Mouse (Mus musculus) layer of hippocampus, postnatal 36 days (tissue): ENCODE measurements around the gene 1700016C15Rik. TPM values are rescaled to one million over a fixed set of nuclear protein-coding genes. Genes with fewer than 3 reads are reported as not detected.
A peak's percentile ranks its signal among the peaks of the same experiment; 100 is the strongest.

Experiments used
- DNase-seq, 2 experiments: peaks; one replicate each; pipeline ENCODE4 v3.0.0; 2022
- total RNA-seq, 2 experiments: library from RNA; stranded (reverse); gene quantifications; 2 replicates each; pipeline ENCODE4 v1.2.3; 2021

Gene 1700016C15Rik
- not detected for total RNA-seq

DNA sequence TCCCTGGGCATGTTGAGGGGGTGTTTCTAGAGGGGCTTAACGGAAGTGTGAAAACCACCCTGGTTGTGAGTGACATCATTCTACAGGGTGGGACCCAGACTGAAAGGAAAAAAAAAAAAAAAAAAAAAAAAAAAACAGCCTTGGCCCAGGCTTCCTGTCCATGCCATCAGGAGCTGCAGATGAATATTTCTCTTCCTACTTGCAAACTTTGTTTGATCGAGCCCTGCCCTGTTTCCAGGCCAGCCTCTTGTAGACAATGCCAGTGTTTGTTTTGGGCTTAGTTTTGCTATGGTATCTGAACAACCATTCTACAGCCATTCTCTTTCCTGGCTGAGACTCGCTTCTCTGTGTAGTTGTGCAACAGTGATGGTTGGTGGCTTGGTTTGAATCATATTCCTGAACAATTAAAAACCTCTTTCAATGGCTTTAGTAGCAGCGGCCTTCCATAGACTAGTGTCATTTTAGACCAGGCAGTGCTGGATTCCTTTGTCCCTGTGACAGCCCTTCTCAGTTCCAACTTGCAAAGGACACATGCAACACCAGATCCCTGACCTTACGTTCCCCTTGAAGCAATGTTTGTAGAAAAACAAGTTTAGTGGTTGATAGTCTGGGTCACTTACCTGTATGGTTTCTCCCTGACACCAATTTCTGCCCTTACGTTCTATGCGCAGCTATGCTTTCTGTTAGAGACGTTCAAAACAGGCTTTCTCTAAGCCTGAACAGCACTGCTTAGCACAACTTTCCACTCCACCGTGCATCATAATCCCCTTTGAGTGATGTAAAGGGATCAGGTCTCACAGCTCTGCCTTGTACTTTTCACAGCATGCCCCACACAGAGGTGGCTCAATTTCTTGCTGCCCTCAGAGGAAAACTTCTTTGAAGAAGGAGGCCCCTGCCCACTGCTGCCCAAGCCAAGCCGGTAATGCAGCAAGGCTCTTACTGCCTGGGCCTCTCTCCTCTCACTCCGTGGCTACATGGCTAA lies at the start of gene 1700016C15Rik:
TSS of gene 1700016C15Rik (plus strand) at position 772 of the 982 bp plus-strand sequence.
- no peak for DNase-seq

DNA sequence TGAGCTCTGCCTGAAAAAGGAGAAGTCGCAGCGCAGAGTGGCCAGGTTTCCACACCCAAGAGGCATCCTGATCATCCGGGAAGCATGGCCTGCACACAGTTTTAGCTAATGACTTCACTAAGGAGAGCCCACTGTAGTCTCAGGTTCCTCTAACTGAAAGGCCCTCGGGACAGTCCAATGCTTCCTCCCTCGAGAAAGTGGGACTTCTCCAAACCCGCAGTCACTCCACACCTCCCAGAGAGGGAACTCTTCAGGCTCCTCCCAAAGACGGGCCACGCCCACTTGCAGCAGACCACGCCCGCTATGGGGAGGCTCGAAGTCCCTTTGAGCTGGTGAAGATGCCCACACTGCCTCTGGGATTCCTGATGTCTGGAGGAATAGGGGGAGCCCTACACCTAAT lies 48.4 kb upstream of the 1700016C15Rik start:
- DNase-seq: no peak

DNA sequence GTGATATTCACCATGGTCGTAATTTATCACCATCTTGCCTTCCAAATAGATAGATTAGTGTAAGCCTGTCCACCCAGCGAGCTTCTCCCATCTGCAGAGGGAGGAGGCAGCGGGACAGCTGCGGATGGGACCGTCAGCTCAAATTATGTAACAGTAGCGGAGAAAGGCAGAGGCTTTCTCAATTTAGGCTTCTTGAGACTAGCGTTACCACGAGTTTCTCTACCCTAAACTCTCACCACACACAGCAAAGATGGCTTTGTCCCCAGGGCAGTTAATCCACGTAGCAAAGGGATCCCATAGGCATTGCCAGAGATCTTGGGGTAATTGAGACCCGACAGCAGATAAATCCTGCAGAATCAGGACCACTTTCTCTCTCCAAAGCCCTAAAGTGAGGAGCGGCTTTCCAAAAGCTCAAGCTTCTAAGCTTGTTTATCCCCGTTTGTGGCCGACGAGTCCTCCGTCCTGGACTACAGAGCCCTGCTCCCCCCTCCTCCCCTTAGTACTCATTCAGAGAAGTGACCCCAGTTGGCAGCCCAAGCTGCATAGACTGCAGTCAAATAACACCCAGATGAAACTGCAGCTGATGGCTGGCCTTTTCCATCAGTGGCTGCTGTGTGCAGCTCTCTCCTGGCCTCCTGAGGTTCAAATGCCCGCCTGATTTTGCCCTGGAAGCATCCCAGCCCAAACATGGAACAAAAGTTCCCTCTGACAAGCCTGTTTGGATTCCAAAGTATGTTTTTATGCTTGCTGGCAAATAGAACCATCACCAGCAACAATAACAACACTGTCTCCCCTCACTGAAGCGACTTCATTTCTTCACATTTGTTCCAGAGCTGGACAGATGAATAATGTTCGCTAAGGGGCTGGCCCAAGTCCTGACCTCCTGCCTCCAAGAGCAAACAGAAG lies 45.4 kb upstream of the 1700016C15Rik start:
- DNase-seq: peak; percentile 51 to 52

DNA sequence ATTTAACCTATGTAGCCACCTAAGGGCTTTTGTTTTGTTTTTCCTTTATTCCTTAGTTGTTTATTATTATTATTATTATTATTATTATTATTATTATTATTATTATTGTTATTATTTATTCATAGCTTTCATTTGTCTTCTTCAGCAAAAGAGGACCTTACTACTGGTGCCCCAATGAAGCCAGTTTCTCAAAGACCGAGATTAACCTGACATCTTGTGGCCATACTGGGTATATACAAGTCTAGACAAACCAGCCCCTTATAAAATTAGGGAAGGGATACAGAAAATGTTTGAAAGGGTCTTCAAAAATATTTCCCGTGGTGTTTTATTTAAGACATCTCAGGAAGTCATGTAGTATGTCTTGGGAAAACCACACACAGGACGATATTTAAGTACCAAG lies 44.7 kb upstream of the 1700016C15Rik start:
- DNase-seq: no peak

DNA sequence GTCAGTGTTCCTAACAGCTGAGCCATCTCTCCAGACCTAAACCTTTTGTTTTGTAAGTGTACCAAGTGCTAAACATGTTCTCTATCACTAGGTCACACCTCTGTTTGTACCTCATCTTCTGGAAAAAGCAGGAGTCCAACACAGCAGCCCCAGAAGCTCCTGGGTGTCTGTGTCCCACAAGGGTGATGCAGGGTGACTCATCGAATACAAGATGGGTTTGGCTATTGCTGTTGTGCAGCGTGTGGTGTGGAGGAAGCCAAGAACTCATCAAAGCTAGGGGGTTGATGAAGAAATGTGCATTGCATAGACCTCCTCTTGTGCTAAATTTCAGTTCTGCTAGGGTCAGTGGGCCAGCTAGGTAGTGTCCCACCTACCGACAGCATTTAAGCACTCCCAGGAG lies 43.5 kb upstream of the 1700016C15Rik start:
- no peak for DNase-seq

DNA sequence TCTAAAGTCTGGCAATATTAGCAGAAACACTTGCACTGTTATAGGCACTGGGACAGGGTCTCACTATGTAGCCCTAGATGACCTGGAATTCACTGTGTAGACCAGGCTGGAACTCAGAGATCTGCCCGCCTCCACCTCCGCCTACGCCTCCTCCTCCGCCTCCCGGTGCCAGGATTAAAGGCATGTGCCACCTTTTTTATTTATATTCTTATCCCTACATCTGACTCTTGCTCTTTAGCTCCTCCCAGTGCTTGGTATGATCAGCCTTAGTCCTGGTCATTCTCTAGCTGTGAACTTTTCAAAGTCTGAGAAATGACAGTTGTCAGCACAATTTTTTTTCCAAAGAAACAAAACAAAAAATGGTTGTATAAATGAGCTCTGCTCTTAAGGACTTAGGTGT lies 42.6 kb upstream of the 1700016C15Rik start:
- peak in 1 of 2 experiments; percentile 41 for DNase-seq

DNA sequence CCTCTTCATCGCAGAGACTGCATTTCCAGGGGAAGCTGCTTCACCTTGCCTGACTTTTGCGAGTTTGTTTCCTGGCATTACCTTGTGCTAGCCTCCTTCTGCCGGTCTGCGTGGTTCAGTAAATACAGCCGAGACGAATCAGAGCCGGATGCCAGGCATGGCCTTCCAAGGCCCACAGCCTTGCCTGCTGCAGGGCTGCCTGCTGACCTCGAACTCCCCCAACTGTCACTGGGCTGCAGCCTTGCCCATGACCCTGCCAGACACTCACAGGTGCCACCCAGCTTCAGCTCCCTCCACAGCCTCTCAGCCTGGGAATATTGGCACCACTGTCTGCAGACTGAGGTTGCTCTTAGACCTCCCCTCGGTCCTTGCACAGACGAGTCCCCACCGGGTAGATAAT lies 37.1 kb upstream of the 1700016C15Rik start:
- no peak for DNase-seq

DNA sequence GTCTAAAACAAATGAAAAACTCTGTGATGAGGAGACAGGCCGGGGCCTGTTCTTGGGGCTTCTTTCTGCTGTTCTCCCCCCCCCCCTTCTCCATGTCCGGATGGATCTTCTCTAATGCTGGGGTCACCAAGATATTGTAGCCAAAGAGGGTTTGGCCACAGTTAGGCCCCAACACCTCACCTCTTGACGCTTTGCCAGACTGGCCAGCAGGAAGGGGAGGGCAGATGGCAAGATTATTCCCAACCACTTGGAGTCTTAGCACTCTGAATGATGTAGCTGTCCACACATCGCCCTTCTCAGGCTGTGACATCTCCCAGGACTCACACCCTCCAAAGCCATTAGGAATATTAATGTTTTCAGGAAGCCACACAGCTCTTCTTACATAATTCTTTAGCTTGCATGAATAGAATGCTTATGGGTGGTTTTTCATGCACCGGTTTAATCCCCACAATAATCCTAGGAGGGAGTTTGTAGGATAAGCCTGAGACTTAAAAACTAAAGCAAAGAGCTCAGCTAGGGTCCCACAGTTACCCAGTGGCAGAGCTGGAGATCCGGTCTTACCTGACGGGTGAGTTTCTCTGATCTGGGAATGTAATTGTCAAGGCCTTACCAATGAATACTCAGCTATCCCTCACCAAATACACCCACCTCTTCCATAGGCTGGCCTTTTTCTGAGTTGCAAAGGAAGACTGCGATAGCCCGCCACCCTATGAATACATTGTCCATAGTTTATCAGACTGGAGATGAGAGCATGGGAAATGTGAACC lies 35.9 kb upstream of the 1700016C15Rik start:
- DNase-seq: no peak

DNA sequence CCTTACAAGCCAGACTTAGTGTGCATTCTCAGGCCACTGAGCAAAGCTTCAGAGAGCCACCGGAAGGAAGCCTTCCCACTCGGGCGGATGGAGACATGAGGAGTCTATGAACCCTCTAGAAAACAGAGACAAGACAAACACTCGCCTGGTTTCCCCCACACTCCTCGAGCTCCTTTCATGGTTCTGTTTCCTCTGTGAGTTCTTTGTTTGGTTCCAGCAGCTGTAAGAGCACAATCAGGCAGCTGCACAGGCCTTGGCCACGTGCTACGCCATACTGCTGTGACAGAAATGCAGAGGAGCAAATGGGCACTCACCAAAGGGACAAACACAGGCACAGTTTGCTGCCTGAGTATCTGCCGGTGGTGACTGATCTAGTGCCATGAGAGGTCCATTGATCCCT lies 29.1 kb upstream of the 1700016C15Rik start:
- no peak for DNase-seq

DNA sequence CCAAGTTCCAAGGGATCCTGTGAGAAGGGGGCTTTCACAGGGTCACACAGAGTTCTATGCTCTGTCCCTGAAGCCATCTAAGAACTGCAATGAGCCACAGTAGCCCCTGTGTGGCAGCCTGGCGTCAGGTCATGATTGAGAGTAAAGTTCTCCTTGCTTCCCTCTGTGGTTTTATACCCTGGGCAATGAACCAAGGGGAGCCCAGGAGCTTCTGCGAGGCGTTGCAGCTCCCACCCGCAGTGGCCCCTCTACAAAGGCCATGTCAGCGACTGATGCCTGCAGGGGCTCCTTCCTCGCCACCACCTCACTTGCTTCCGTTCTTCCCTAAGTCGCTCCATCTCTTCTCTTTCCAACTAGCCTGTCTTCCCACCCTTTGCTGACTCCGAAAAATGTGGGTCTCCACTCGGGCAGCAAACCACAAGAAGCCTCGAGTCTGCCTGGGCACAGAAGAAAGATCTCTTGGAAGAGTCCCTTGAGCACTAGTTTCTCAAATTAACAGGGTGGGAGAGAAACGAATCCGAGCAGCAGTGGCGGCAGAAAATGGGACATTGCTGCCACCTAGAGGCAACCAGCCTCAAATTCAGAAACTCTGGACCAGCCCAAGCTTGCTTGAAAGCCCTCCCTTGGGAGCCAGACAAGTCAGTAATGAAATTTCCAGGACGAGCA lies 27.0 kb upstream of the 1700016C15Rik start:
- peak; percentile 85 to 86 for DNase-seq

DNA sequence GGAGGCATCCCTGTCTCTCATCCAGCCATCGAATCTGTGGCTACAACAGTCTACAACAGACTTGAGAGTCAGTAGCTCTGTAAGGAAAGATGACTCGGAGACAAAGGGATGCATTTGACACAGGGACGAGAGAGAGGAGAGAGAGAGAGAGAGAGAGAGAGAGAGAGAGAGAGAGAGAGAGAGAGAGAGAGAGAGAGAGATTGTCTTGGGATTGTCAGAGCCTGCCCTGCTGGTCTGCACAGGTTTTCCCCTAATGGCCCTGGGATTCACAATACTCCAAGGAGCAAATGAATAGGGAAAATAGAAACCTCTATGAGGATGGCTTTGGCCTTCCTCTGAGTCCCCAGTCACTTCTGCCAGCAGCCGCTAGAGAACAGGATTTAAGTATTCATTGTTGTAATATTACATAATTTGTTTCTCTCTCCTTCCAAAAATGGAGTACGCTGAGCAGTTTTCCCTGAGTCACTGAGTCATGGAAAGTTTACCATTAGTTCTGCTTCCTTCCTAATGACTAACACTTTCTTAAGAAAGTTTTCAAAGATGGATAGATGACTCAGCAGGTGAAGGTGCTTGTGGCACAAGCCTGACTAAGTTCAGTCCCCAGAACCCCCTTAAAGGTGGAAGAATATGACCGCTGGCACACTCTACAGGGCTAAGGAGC lies 26.3 kb upstream of the 1700016C15Rik start:
- DNase-seq: no peak

DNA sequence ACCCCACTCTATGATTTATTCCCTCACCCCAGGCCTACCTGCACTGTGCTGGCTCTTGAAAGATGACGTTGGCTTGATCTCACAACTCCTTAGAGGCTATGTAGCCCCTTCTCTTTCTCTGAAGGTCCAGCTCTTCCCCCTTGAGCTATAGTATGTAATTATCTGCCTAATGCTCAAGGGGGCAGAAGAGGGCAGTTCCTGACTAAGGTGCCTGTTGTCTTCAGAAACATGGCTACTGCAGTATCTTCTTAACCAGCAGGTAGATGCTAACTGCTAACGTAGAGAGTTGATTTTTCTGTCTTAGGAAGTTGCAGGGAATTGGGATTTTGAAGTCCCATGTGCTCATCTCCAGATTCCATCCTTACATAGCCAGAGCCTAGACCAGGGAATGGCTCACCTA lies 24.4 kb upstream of the 1700016C15Rik start:
- no peak for DNase-seq

DNA sequence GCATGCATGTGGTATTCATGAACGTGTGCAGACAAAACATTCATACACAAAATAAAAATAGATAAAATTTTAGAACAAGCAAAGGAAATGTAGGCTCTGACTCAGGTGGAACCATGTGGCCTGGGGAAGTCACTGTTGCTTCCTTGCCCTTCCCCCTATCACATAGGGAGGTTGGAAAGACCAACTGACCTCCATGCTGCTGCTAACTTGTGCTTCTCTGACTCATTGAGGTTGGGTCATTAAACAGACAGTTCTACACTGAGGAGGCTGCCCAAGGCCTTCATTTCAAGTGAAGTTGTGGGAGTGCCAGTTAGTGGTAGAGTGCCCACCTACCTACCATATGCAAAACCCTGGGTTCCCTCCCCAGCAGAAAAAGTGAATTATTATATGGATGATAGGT lies 22.0 kb upstream of the 1700016C15Rik start:
- no peak for DNase-seq

DNA sequence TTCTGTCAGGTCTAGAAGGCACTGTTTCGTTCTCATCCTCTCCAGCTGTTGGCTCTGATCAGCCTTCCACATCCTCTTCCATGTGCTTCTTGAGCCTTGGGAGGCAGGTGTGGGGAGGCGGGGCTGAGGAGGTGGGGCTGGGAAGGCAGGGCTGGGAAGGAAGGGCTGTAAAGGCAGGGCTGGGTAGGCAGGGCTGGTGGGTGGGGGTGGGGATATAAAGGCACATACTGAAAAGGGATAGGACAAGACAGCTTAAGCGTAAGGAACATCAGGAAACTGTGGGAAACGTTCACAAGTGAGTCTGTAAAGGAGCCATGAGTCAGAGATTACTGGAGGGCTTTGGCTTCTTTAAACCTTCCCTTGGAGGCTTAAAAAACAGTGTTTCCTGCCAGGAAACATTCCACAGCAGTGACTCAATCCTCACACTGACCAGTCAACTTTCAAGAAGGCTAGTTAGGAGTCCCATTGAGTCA lies 21.0 kb upstream of the 1700016C15Rik start:
- DNase-seq: no peak

DNA sequence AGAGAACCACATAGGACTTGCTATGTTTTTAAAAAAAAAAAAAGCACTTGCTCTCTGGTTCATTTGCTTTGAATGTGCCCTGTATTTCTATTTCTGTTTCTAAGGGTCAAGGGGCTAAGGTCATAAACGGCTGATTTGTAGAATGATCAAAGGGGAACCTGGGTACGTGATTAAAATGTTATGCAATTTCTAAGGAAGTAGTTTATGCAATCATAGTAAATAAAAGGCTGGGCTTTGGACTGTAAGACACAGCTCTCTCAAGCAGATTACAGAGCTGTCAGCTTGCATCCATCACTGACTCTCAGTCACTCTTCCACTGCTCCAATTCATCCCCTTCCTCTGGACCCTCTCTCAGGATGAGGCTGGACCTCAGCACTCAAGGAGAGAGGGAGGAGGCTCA lies 18.6 kb upstream of the 1700016C15Rik start:
- no peak for DNase-seq

DNA sequence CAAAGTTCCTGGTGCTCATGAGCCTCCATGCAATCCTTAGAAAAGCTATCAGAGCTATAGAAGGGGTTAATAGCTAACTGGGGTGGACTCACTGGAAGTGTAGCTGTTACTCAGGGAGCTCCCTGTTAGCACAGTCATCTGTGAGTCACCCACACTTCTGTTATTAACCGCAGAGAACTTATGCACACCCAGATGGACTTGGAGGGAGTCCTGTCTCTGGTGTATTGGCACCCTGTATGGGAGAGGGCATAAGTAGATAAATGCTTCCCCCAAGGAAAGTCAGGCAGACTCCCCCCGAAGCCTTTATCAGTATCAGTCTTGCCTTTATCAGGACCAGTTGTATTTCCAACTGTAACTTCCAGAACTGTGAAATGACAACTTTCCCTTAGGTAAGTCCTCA lies 18.2 kb upstream of the 1700016C15Rik start:
- no peak for DNase-seq

DNA sequence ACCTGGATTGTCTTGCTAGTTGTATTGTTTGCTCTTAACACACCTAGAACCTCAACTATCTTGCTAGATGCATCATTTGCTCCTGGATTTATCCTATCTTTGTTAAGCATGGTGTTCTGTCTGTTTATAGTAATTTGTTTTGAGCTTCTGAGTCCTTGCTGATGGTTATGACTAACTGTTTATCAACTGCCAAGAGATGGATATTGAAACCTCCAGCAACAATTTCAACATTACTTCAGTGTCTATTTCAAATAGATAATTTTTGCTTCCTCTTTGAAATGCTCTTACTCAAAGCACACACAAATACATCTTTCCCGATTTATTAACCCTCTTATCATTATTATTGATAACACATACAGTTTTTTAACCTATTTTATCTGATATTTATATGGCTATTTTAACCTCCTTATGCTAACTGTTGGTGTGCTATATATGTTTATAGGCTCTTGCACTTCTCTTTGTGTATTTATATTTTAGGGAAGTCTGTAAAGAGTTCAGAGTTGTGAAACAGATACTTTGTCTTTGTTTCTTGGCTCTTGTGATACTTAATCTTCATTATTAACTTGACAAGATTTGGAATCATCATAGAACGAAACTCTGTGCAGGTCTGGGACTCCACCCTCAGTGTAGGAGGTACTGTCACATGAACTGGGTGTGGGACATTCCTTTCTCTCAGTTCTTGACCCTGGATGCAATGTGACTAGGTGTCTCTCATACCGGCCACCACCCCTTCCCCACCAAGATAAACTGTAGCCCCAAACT lies 15.8 kb upstream of the 1700016C15Rik start:
- no peak for DNase-seq

DNA sequence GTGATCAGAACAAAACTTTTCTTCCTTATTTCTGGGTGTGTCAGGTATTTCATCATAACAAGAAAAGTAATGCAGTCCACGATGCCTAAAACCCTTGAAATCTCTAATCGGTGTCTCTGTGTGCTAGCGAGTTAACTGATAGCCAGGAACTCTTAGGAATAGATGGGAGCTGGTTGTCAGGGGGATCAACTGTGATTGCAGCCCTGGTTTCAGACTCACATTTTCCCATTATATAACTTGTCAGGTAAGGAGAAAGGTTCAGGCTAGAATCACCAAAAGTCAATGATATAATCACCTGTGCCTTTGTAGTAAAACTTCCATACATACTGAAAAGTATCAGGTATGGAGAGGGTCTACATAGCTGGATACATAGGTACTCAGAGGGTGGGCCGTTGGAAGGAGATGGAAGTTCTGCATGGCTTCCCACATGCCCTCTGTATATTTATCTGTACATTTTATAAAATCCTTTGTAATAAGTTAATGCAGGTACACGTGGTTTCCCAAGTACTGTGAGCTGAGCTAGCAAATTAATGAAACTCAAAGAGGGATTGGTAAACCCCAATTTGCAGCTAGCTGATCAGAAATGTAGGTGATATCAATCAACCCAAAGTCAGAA lies 15.1 kb upstream of the 1700016C15Rik start:
- no peak for DNase-seq

DNA sequence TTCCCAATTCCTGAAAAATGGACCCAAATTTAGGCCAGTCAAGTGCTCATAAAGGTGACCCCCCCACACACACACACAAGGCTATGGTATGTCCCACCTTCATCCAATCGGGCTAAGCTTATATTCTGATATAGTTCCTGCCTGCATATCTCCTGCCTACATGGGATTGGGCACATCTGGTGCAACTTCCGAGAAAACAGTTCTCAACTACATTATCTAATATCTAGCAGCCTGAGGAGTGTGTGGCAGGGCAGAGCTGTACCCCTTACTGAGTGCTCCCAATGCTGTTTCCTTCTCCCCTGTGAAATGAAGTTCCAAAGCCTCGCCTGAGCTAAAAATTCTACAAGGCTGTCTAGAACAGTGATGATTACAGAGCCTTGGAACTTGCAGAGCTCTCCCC lies 13.2 kb upstream of the 1700016C15Rik start:
- DNase-seq: no peak
